Mouse (Mus musculus) liver, postnatal 0 days (tissue): ENCODE results near the gene Actr1b. TPM values are rescaled to one million over a fixed set of nuclear protein-coding genes. Genes with fewer than 3 reads are reported as not detected.

Source experiments
- ATAC-seq: fragments of 200-750 bp; cut with Nextera tagmentation; 2 replicates; pipeline ENCODE4 v1.8.0; 2017; ENCODE audit warnings: mild to moderate bottlenecking, moderate library complexity
- DNase-seq: peaks from one replicate; pipeline ENCODE4 v3.0.0-alpha.2; 2016
- H3K27ac ChIP-seq: fragments of 300-500 bp; sonication (generic); 2 replicates; pipeline ENCODE4 v1.5.1; 2014; ENCODE audit warnings: antibody characterized with exemption, moderate library complexity, mild to moderate bottlenecking, low read depth
- H3K27me3 ChIP-seq: fragments of 300-500 bp; sonication (generic); 2 replicates; pipeline ENCODE4 v1.6.1; 2014; ENCODE audit warnings: low read length, control low read depth, mixed read lengths; ENCODE audit not compliant: insufficient read depth
- H3K36me3 ChIP-seq: fragments of 300-500 bp; sonication (generic); replicated peaks from 2 replicates; pipeline ENCODE4 v1.6.1; 2014; ENCODE audit warnings: mild to moderate bottlenecking, control low read depth, low read length, moderate library complexity, mixed read lengths; ENCODE audit not compliant: insufficient read depth
- H3K4me1 ChIP-seq: fragments of 300-500 bp; sonication (generic); 2 replicates; pipeline ENCODE4 v1.6.1; 2014; ENCODE audit warnings: antibody characterized with exemption, mild to moderate bottlenecking, control low read depth; ENCODE audit not compliant: insufficient read depth
- H3K4me2 ChIP-seq: fragments of 300-500 bp; sonication (generic); 2 replicates; pipeline ENCODE4 v1.6.1; 2014; ENCODE audit warnings: low read depth, mild to moderate bottlenecking, low read length, moderate library complexity, mixed read lengths
- H3K4me3 ChIP-seq: fragments of 300-500 bp; sonication (generic); 2 replicates; pipeline ENCODE4 v1.5.1; 2014; ENCODE audit warnings: low read depth, low read length
- H3K9ac ChIP-seq: fragments of 300-500 bp; sonication (generic); replicated peaks from 2 replicates; pipeline ENCODE4 v1.6.1; 2014; ENCODE audit warnings: mild to moderate bottlenecking, moderate library complexity
- H3K9me3 ChIP-seq: fragments of 300-500 bp; sonication (generic); 2 replicates; pipeline ENCODE4 v1.6.1; 2016; ENCODE audit warnings: mild to moderate bottlenecking, control low read depth, low read length, mixed read lengths
- CTCF ChIP-seq: sonication (generic); IDR thresholded peaks from 2 replicates; pipeline ENCODE4 v1.5.1; 2016; ENCODE audit warnings: antibody characterized with exemption, low read depth
- EP300 ChIP-seq: IDR thresholded peaks from 2 replicates; pipeline ENCODE4 v1.6.1; 2016; ENCODE audit warnings: antibody characterized with exemption, low read depth, mild to moderate bottlenecking
- WGBS: fragments of 180-500 bp; shearing (Covaris S2); extraction: QIAGEN DNeasy Blood & Tissue Kit; methylation state at CpG from one replicate; pipeline ENCODE4 v1.1.7; 2014; ENCODE audit not compliant: insufficient replicate concordance; 5-methylcytosine and 5-hydroxymethylcytosine counted together
- polyA plus RNA-seq: library from polyadenylated mRNA; unstranded; fragments of >200 nt; fragmentation: Nextera tagmentation; extraction: Ambion mirVana; gene quantifications from 2 replicates; pipeline ENCODE4 v1.2.1, GENCODE M21; 2015

The Actr1b gene
- polyA plus RNA-seq, 1 experiment from 2014 or later: 21.3 TPM

DNA sequence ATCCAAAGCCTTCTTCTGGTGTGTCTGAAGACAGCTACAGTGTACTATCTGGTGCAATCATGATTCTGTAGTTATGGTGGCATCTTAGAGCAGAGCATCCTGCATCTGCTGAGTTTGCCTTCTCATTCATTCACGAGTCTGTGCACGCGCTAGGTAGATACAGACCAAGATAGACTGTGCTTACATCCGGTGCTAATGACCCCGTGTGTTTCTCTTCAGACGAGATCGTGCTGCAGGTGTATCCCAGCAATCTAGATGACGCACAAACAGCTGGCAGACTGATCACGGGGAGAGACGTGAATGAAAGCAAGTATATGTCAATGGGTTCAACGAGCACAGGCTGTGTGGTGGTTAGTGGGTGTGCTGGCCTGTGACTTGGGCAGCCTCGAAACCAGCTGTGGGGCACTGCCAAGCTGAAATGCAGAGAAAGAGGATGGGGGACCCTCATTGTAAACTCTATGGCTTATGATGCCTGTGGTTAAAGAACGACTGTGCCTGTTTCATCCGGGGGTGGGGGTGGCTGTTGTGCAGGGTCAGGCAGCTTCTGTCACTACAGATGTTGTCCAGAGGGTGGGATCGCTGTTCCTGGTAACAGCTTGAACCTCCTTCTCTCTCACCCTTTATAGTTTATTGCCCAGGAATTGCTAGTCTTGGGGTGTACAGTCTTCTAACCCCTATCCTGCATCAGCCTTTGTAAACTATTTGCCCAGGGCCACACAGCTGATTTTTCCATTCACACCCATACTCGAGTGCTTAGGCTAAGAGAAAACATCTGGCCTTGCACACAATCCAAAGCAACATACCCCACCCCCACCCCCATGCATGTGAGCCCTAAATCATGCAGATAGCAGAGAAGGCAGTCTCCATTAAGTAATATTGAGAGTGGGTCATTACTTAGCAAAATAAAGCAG, 9.2 kb upstream of the Actr1b start:
- no peak overlapping the region for H3K4me3 ChIP-seq
- 66% methylated on average over 16 of the region's 16 CpGs for WGBS
- no peak overlapping the region for H3K4me2 ChIP-seq
- TF ChIP-seq EP300 (no peak), CTCF (no peak)
- ATAC-seq (no peak), DNase-seq (no peak)
- H3K27me3 ChIP-seq: no peaks in the 10 kb centered on the region
- H3K9ac ChIP-seq: no peak overlapping the region
- H3K9me3 ChIP-seq: no peaks in the 10 kb centered on the region
- no peak overlapping the region for H3K27ac ChIP-seq
- H3K36me3 ChIP-seq: no peaks in the 10 kb centered on the region
- H3K4me1 ChIP-seq: no peaks in the 10 kb centered on the region

GRCm38 (mm10) chr1:36718786-36719185, 4.6 kb upstream of the Actr1b start:
- H3K4me2 ChIP-seq: no peak overlapping the region
- WGBS: 39% methylated on average over 1 of the region's 1 CpGs

DNA sequence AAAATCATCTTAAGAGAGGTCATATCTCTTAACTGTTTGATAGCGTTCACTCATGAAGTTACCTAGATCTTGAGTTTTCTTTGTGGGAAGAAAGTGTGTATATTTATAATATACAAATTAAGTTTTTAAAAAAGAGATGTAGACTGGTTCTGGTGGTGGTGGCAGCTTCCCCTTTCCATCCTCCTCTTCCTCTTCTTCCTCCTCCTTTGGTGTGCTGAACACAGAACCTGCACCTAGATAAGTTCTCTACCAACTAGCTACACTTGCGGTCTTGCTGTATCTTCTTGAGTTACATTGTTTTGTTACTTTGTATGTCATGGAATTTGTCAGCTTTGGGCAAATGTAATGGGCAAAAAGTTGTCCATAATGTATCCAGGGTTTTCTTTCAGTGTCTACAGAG, 3.1 kb downstream of the Actr1b start:
- WGBS: 82% methylated on average over 2 of the region's 2 CpGs
- ATAC-seq: no peak
- Histone ChIP-seq H3K27ac (no peak overlapping the region), H3K36me3 (peaks cover 9% of the 10 kb centered on the region), H3K9ac (no peak overlapping the region), H3K4me3 (no peak overlapping the region), H3K9me3 (no peaks in the 10 kb centered on the region), H3K4me1 (peaks cover 13% of the 10 kb centered on the region), H3K4me2 (no peak overlapping the region), H3K27me3 (no peaks in the 10 kb centered on the region)
- TF ChIP-seq CTCF (no peak), EP300 (no peak)
- no peak for DNase-seq

More at GRCm38 (mm10) chr1:36718786-36719185, 4.6 kb upstream of the Actr1b start:
- H3K27ac ChIP-seq: no peak overlapping the region
- DNase-seq (no peak), ATAC-seq (no peak)
- no peaks in the 10 kb centered on the region for H3K9me3 ChIP-seq
- H3K9ac ChIP-seq: no peak overlapping the region
- no peaks in the 10 kb centered on the region for H3K4me1 ChIP-seq
- TF ChIP-seq CTCF: no peak
- no peak for TF ChIP-seq EP300
- H3K4me3 ChIP-seq: no peak overlapping the region
- H3K27me3 ChIP-seq: no peaks in the 10 kb centered on the region
- H3K36me3 ChIP-seq: no peaks in the 10 kb centered on the region

DNA sequence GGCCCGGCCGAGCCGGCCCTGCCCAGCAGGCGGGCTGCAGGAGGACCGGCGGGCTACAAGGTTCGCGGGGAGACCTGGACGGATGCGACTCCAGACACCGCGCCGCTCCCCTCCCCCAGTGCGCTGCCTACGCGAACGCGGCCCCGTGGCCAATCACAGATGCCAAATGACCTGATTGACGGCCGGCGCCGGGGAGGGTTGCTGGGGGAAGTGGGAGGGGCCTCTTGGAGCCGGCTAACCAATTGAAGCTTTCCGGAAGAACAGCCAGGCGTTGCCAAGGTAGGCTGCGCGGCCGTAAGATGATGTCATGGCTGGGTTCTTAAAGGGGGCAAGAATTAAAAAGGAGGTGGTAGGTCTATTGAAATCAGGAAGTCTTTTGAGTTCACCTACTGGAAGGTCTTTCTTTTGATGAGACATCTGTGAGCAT, 4.4 kb downstream of the Actr1b start, which contains the start of gene 4933424G06Rik:
Gene 4933424G06Rik, plus strand, starts transcription at position 296 of the 427 bp plus-strand sequence.
- H3K9me3 ChIP-seq: no peaks in the 10 kb centered on the region
- peak within 1 kb of the TSS; percentile 92 for H3K4me3 ChIP-seq
- no peak for TF ChIP-seq EP300
- 0 out of 2 replicates have a peak, but pooled peaks have one; percentile 1 for TF ChIP-seq CTCF

DNA sequence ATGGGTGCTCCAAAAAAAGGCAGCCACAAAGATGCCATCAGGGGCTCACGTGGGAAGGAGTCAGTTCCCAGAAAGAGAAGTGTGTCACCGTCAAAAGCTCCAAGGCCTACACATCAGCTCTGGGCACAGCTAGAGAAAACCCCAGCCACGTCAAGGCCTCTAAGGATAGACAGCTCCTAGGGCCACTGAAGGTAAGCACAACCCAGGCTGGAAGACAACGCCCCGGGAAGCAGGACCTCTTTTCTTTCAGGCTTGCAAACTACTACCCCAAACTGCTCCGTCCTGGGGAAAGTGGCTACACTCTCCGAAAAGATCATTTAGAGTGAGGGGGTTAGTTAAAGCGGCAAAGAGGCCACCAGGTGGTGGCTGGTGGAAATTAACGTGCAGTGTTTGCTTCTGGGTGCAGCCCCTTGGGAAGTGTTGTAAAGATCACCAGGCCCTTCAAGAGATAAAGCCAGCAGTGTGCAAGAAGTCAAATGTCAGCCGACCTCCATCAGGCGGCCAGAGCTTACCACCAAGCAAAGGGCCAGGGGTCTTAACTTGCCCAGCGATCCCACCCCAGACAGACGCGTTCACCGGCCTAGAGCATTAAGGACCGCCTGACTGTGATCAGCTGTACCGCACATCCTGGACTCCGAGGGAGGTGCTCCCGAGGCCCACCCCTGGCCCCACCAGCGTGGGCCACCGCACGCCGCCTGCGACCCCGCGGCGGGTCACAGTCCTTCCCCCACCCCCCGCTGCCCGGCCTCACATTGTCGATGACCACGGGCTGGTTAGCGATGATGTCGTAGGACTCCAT, 5.0 kb downstream of the Actr1b start:
- TF ChIP-seq CTCF: peak; percentile 60
- TF ChIP-seq EP300: no peak
- H3K4me1 ChIP-seq: peaks cover 13% of the 10 kb centered on the region

More for the DNA sequence above, 4.4 kb downstream of the Actr1b start, which contains the start of gene 4933424G06Rik:
- Histone ChIP-seq H3K27ac (peak within 1 kb of the TSS; percentile 86), H3K4me2 (peak within 1 kb of the TSS; percentile 94), H3K9ac (peak within 1 kb of the TSS; percentile 90), H3K36me3 (peaks cover 20% of the 10 kb centered on the region), H3K27me3 (no peaks in the 10 kb centered on the region), H3K4me1 (peaks cover 13% of the 10 kb centered on the region)
- WGBS: 2% methylated on average over 26 of the region's 29 CpGs
- DNase-seq: peak; percentile 98
- peak; percentile 99 for ATAC-seq

More for the DNA sequence above, 5.0 kb downstream of the Actr1b start:
- DNase-seq: peak; percentile 51
- Histone ChIP-seq H3K9ac (peak overlapping the region; percentile 90), H3K36me3 (peaks cover 24% of the 10 kb centered on the region), H3K27ac (peak overlapping the region; percentile 86), H3K27me3 (no peaks in the 10 kb centered on the region), H3K4me2 (peak overlapping the region; percentile 94), H3K4me3 (peak overlapping the region; percentile 92), H3K9me3 (no peaks in the 10 kb centered on the region)
- WGBS: 1% methylated on average over 33 of the region's 33 CpGs
- peak; percentile 52 for ATAC-seq
